8 mouse cellular contexts compared by ENCODE assay signal in the genomic region with DNA sequence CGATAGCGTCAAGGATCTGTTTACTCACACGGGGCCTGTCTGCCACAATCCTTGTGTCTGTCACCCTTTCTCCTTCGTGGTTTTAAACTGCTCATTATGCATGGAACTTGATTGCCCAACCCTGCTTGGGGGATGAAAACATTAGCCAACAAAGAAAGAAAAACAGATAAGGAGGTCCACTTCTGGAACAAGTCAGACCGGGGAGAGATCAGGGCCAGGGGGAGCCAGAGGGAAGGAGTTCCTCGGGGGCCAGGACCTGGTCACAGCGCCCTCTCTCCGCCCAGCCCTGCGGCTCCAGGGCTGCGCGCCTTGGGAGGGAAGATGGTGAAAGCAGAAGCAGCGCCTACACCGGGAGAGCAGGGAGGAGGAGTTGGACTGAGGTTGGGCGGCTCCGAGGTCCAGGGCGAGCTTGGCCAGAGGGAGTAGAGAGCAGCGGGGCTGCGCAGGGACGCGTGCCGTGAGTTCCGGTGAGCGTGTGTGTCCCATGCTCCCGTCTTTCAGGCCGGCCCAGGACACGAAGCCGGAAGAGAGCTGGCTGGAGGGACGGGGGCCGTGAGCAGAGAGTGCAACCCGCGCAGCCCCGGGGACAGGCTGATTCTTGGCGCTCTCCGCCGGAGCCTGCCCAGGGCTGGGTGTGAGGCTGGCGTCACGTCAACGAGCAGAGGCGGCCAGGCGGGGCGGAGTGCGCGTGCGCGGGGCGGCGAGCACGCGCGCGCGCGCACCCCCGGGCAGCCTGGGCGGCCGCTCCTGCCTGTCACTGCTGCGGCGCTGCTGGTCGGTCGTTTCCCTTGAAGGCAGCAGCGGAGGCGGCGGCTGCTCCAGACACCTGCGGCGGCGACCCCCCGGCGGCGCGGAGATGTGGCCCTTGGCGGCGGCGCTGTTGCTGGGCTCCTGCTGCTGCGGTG. TPM values are rescaled to one million over a fixed set of nuclear protein-coding genes. Genes with fewer than 3 reads are reported as not detected.
DNase-seq lines count a peak whose midpoint lies in the region; TF ChIP-seq lines count a peak whose summit lies in the region.

No protein-coding gene starts in this region.

- TF ChIP-seq CTCF in cortical plate, adult 2 months (IDR thresholded peaks at IDR 0.05; ENCODE audit: extremely low read depth, insufficient read depth, low read length) = no peak

- H3K27ac ChIP-seq in cortical plate, adult 2 months (ENCODE audit: insufficient read depth, low read length) = peak overlapping the region; percentile 99

- no peak; the same call in none of the 2 replicates for TF ChIP-seq POLR2A in cortical plate, adult 2 months (IDR thresholded peaks at IDR 0.05; ENCODE audit: extremely low read depth, insufficient read depth, low read length)

- no peaks in the 10 kb centered on the region for H3K27me3 ChIP-seq in megakaryocyte, embryonic 14.5 days (replicated peaks)

- H3K4me3 ChIP-seq in cortical plate, adult 2 months (ENCODE audit: insufficient read depth, low read length) = peak overlapping the region; percentile 67
- H3K4me3 ChIP-seq in megakaryocyte, embryonic 14.5 days (replicated peaks) = peak overlapping the region; percentile 99

- peak; percentile 47 for DNase-seq in WW6 (ENCODE audit: low read depth, low spot score)
- peak; percentile 86 to 91 for DNase-seq in gastrocnemius, adult 8-10 months (ENCODE audit: low spot score in 2 of 2)
- peak; percentile 31 for DNase-seq in hindlimb bud, embryonic 11.5 days (ENCODE audit: extremely low spot score, low read depth, low spot score)
- peak; percentile 85 to 91 for DNase-seq in left cerebral cortex, adult 8-10 months (ENCODE audit: low spot score in 2 of 2)
- DNase-seq in right cerebral cortex, postnatal 10 days (ENCODE audit: low spot score in 2 of 2) = peak; percentile 94
- DNase-seq in urinary bladder, postnatal 25 days (ENCODE audit: low spot score) = peak; percentile 94

- peaks cover 4% of the 10 kb centered on the region; the same call in 1 of the 2 replicates for H3K4me1 ChIP-seq in cortical plate, adult 2 months (ENCODE audit: control insufficient read depth, insufficient read depth, low read length)
- H3K4me1 ChIP-seq in megakaryocyte, embryonic 14.5 days = peaks cover 59% of the 10 kb centered on the region

- H3K36me3 ChIP-seq in megakaryocyte, embryonic 14.5 days (replicated peaks; ENCODE audit: low read length) = peaks cover 22% of the 10 kb centered on the region

- no peaks in the 10 kb centered on the region for H3K9me3 ChIP-seq in megakaryocyte, embryonic 14.5 days

RNA-seq across cellular contexts. Expression of gene Cd47, which starts 54.9 kb away (rescaled TPM):
- polyA plus RNA-seq in cortical plate, adult 2 months (2012; rRNA removed) = 108 and 112 TPM in 2 replicates
- 10 to 100 TPM; 21.9 to 27.5 (median 24.5) TPM for total RNA-seq in gastrocnemius, adult 8-10 months (2022)
- 100 to 1,000 TPM; 239 to 271 (median 254) TPM for total RNA-seq in left cerebral cortex, adult 8-10 months (2022)
- polyA plus RNA-seq in megakaryocyte, embryonic 14.5 days (2012; ENCODE audit: insufficient read depth, low replicate concordance) = 98.5 and 119 TPM in 2 replicates

Comparison
In these comparisons a context has a peak if more than half of its experiments do, and no peak if none do; other contexts are left out.
1. Peak in every context shown above with its lines: DNase-seq, H3K4me3 ChIP-seq and H3K27ac ChIP-seq.
2. DNase-seq: peak in every context shown above with its lines; median percentile 94 in right cerebral cortex, postnatal 10 days; 94 in urinary bladder, postnatal 25 days; 88 in gastrocnemius, adult 8-10 months; 88 in left cerebral cortex, adult 8-10 months; 47 in WW6; 31 in hindlimb bud, embryonic 11.5 days.
3. RNA of gene Cd47, which starts 54.9 kb away (total RNA-seq): 239 to 271 TPM in left cerebral cortex, adult 8-10 months; 21.9 to 27.5 TPM in gastrocnemius, adult 8-10 months; every median in the first group is over 4 times any median in the second.